Mouse (Mus musculus): ENCODE measurements around the gene Mtif3.

DNA sequence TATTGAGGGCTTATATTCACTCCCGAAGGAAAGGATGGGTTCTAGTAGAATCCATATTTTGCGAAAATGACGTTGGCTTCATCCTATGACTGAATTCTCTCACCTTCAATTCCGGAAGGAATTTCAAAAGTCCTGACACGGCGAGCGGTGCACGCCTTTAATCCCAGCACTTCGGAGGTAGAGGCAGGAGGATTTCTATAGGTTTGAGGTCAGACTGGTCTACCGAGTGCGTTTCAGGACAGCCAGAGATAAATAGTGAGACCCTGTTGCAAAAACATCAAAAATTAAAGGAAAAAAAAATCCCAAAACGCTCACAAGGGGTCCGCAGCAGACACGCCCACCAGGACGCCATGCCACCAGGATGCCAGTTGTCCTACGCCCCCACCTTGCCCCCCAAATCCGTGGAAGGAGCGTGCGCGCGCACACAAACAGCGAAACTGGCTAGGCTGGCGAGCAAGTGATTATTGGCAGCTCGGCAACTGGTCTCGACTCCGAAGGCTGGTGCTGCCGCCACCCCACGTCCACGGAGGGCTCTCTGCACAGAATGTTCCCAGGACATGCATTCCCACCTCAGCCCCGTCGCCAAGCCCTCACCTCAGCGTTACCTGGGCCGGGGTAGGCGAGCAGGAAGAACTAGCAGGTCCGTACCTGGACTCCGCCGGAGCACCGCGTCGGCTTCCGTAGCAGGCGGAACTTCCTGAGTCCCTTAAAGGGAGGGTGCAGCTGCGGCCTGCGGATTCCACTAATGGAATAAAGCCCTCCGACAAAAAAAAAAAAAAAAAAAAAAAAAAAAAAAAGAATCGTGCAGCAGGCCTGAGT lies at the start of gene Mtif3:
- TF ChIP-seq CTCF (IDR thresholded peaks at IDR 0.05; ENCODE audit: low read depth) (no peak), EP300 (IDR thresholded peaks at IDR 0.05; ENCODE audit: low read depth) (peak; percentile 26; the same call in 1 of the 2 replicates)
